Mouse (Mus musculus): ENCODE data around the gene Hoxa7.

DNA sequence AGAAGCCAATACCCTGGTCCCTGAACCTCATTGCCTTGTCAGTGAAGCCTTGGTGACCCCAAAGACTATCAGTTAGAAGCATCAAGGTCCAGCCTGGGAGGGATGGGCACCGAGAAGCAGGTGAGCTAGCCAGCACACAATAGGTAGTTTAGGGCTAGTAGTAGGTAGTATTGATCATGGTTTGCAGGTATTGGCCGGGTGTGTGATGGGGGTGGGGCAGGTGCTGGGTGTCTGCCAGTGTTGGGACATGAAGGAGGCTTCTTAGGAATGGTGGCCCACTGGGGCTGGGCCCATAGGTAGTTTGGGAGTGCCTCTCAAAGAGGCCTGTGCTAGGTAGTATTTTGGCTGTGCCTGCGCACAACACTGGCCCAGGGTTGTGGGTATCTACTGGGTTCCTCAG lies 6.6 kb downstream of the Hoxa7 start:
- TF ChIP-seq CTCF (IDR thresholded peaks at IDR 0.05) = no peak
- no peak for TF ChIP-seq POLR2A (IDR thresholded peaks at IDR 0.05; ENCODE audit: insufficient read depth, low read depth, low read length)
